Mouse (Mus musculus) adrenal gland, postnatal 10 days (tissue): ENCODE data around the gene Pla2g1b. TPM values are rescaled to one million over a fixed set of nuclear protein-coding genes. Genes with fewer than 3 reads are reported as not detected.
"Not testable (repeated sequence)": the region's sequence is repeated elsewhere in the genome, so short reads cannot be mapped to it uniquely, and the experiment has no call there.

Experiments
- DNase-seq: peaks from one replicate; pipeline ENCODE4 v3.0.0; 2021; ENCODE audit warnings: mixed read lengths
- total RNA-seq, 2 experiments: library from RNA; stranded (reverse); gene quantifications; 2 replicates each; pipeline ENCODE4 v1.2.3; 2021

The Pla2g1b gene
- total RNA-seq, 2 experiments from 2014 or later: not detected

GRCm38 (mm10) chr5:115507267-115507980, 41.4 kb downstream of the Pla2g1b start:
- no peak for DNase-seq

GRCm38 (mm10) chr5:115507981-115508858, 42.2 kb downstream of the Pla2g1b start:
- DNase-seq: peak; percentile 68

- DNase-seq: no peak
These were observed 42.7 kb downstream of the Pla2g1b start for GRCm38 (mm10) chr5:115508859-115509147.

GRCm38 (mm10) chr5:115509321-115509761, 43.3 kb downstream of the Pla2g1b start:
- no peak for DNase-seq

GRCm38 (mm10) chr5:115509790-115510689, 44.0 kb downstream of the Pla2g1b start:
- DNase-seq: no peak

GRCm38 (mm10) chr5:115512375-115512774, 46.3 kb downstream of the Pla2g1b start:
- peak; percentile 73 for DNase-seq

GRCm38 (mm10) chr5:115513246-115513645, 47.2 kb downstream of the Pla2g1b start:
- DNase-seq: no peak

GRCm38 (mm10) chr5:115513721-115514120, 47.7 kb downstream of the Pla2g1b start:
- no peak for DNase-seq

- DNase-seq: no peak
These were observed 48.3 kb downstream of the Pla2g1b start for GRCm38 (mm10) chr5:115514346-115514745.

GRCm38 (mm10) chr5:115514896-115515587, 49.0 kb downstream of the Pla2g1b start:
- DNase-seq: peak; percentile 56

GRCm38 (mm10) chr5:115516081-115516907, 50.2 kb downstream of the Pla2g1b start:
- DNase-seq: peak; percentile 39

GRCm38 (mm10) chr5:115516908-115517307, 50.8 kb downstream of the Pla2g1b start:
- DNase-seq: no peak

- no peak for DNase-seq
These were observed 51.4 kb downstream of the Pla2g1b start for GRCm38 (mm10) chr5:115517501-115517900.

- not testable (repeated sequence) for DNase-seq
These were observed 52.2 kb downstream of the Pla2g1b start for GRCm38 (mm10) chr5:115518214-115518613.

GRCm38 (mm10) chr5:115520325-115520869, 54.3 kb downstream of the Pla2g1b start:
- DNase-seq: peak; percentile 46

- peak; percentile 64 for DNase-seq
These were observed 55.7 kb downstream of the Pla2g1b start for GRCm38 (mm10) chr5:115521553-115522461.

- DNase-seq: no peak
These were observed 56.5 kb downstream of the Pla2g1b start for GRCm38 (mm10) chr5:115522531-115522930.

GRCm38 (mm10) chr5:115522981-115523499, 57.0 kb downstream of the Pla2g1b start:
- DNase-seq: no peak

GRCm38 (mm10) chr5:115523971-115524370, 57.9 kb downstream of the Pla2g1b start:
- no peak for DNase-seq
